Comparison of ENCODE assay signal across 14 mouse cellular contexts in genomic region chr7:73158833-73159232, GRCm38 (mm10).
"Had no signal": no experiment of that assay in that cellular context is flagged by ENCODE, and none has a peak within 500 bp of the region (broad histone marks: within the 10 kb centered on the region; RNA-seq: fewer than 3 reads in every experiment).

No protein-coding gene starts in this region.

- H3K27ac ChIP-seq: neural tube, embryonic 12.5 days; stomach, embryonic 15.5 days; stomach, postnatal 0 days had no signal

- H3K4me2 ChIP-seq: neural tube, embryonic 12.5 days; stomach, embryonic 15.5 days had no signal

- H3K4me3 ChIP-seq: neural tube, embryonic 12.5 days; stomach, embryonic 15.5 days had no signal

- H3K4me1 ChIP-seq: stomach, embryonic 15.5 days had no signal

- DNase-seq: retina, postnatal 1 day; right cerebral cortex, adult 18-20 months; right cerebral cortex, postnatal 14 days; right cerebral cortex, postnatal 25 days; spleen, adult 18-20 months; thymus, adult 18-20 months; thymus, adult 2 months; thymus, postnatal 14 days; thymus, postnatal 25 days; thymus, postnatal 36 days; thymus, postnatal 4 days had no signal

- H3K9me3 ChIP-seq: neural tube, embryonic 12.5 days; stomach, embryonic 15.5 days had no signal

- H3K9ac ChIP-seq: neural tube, embryonic 12.5 days; stomach, embryonic 15.5 days had no signal

- H3K36me3 ChIP-seq: neural tube, embryonic 12.5 days; stomach, embryonic 15.5 days had no signal

- H3K27me3 ChIP-seq: neural tube, embryonic 12.5 days; stomach, embryonic 15.5 days had no signal
